Mouse (Mus musculus): ENCODE measurements around the gene Muc5ac. TPM values are rescaled to one million over a fixed set of nuclear protein-coding genes. Genes with fewer than 3 reads are reported as not detected.

Gene Muc5ac
- polyA plus RNA-seq, 1 experiment from 2014 or later: not detected

Other genes starting within 250 kb of the Muc5ac start
- 54.4 and 56.7 TPM in 2 replicates for gene Chid1, start 249.1 kb upstream of the Muc5ac start, polyA plus RNA-seq (2015; fragmentation: Nextera tagmentation; extraction: Ambion mirVana)
- 118 and 136 TPM in 2 replicates for gene Ap2a2, start 226.8 kb upstream of the Muc5ac start, polyA plus RNA-seq (2015; fragmentation: Nextera tagmentation; extraction: Ambion mirVana)
- 0.19 and 0.29 TPM in 2 replicates for gene Muc6, start 133.7 kb upstream of the Muc5ac start, polyA plus RNA-seq (2015; fragmentation: Nextera tagmentation; extraction: Ambion mirVana)
- gene Muc2, start 98.6 kb upstream of the Muc5ac start, polyA plus RNA-seq (2015; fragmentation: Nextera tagmentation; extraction: Ambion mirVana): 0.40 and 0.58 TPM in 2 replicates
- gene Muc5b, start 50.1 kb downstream of the Muc5ac start, polyA plus RNA-seq (2015; fragmentation: Nextera tagmentation; extraction: Ambion mirVana): 0.02 and 0.03 TPM in 2 replicates
- gene Tollip, start 129.5 kb downstream of the Muc5ac start, polyA plus RNA-seq (2015; fragmentation: Nextera tagmentation; extraction: Ambion mirVana): 77.3 and 84.7 TPM in 2 replicates
- gene Brsk2, start 160.8 kb downstream of the Muc5ac start, polyA plus RNA-seq (2015; fragmentation: Nextera tagmentation; extraction: Ambion mirVana): 19.6 and 20.7 TPM in 2 replicates